Mouse (Mus musculus) MEL (cell line): Measurements from ENCODE around the gene Phf13. TPM values are rescaled to one million over a fixed set of nuclear protein-coding genes. Genes with fewer than 3 reads are reported as not detected.

ENCODE experiments used
- DNase-seq: peaks from one replicate; pipeline ENCODE4 v3.0.0; 2011; ENCODE audit warnings: low read depth, low spot score
- H3K27ac ChIP-seq: 2 replicates; pipeline ENCODE4 v1.5.1; 2012; ENCODE audit warnings: low read depth, mild to moderate bottlenecking, control low read depth, low read length, moderate library complexity; ENCODE audit not compliant: control insufficient read depth
- H3K27me3 ChIP-seq, 2 experiments: fragments of 150-350 bp in 1 of 2; sonication (generic) in 1 of 2; 2 replicates each; pipeline ENCODE4 v1.6.1; 2012; ENCODE audit warnings: low read length in 2 of 2, mild to moderate bottlenecking in 2 of 2, improper control_type of control experiment in 1 of 2, moderate library complexity in 1 of 2; ENCODE audit not compliant: insufficient read depth in 2 of 2, control insufficient read depth in 1 of 2
- H3K36me3 ChIP-seq, 2 experiments: 2 replicates each; pipeline ENCODE4 v1.6.1; 2012 to 2014; ENCODE audit warnings: low read length in 2 of 2, improper control_type of control experiment in 1 of 2, inconsistent platforms in 1 of 2, mild to moderate bottlenecking in 1 of 2; ENCODE audit not compliant: insufficient read depth in 2 of 2, control insufficient read depth in 1 of 2
- H3K4me1 ChIP-seq, 2 experiments: fragments of 150-350 bp in 1 of 2; sonication (generic) in 1 of 2; 2 replicates each; pipeline ENCODE4 v1.6.1; 2012; ENCODE audit warnings: low read length in 2 of 2, improper control_type of control experiment in 1 of 2, mild to moderate bottlenecking in 1 of 2; ENCODE audit not compliant: insufficient read depth in 2 of 2, control insufficient read depth in 1 of 2
- H3K4me3 ChIP-seq, 2 experiments: fragments of 150-350 bp in 1 of 2; sonication (generic) in 1 of 2; 2 replicates each; pipeline ENCODE4 v1.5.1; 2012; ENCODE audit warnings: low read depth in 2 of 2, low read length in 2 of 2, mild to moderate bottlenecking in 2 of 2, moderate library complexity in 2 of 2, control low read depth in 1 of 2, improper control_type of control experiment in 1 of 2; ENCODE audit not compliant: control insufficient read depth in 1 of 2, insufficient read depth in 1 of 2
- H3K79me2 ChIP-seq: 2 replicates; pipeline ENCODE4 v1.6.1; 2012; ENCODE audit warnings: mild to moderate bottlenecking, low read length, moderate library complexity; ENCODE audit not compliant: control insufficient read depth, poor library complexity, insufficient read depth
- H3K9ac ChIP-seq: 2 replicates; pipeline ENCODE4 v1.6.1; 2012; ENCODE audit warnings: low read depth, mild to moderate bottlenecking, control low read depth, low read length, moderate library complexity; ENCODE audit not compliant: control insufficient read depth, poor library complexity, severe bottlenecking
- H3K9me3 ChIP-seq: fragments of 150-350 bp; sonication (generic); replicated peaks from 2 replicates; pipeline ENCODE4 v1.6.1; 2012; ENCODE audit warnings: mild to moderate bottlenecking, low read length, improper control_type of control experiment, moderate library complexity; ENCODE audit not compliant: insufficient read depth
- BHLHE40 ChIP-seq: IDR thresholded peaks from 2 replicates; pipeline ENCODE4 v1.6.1; 2012; ENCODE audit warnings: low read depth, mild to moderate bottlenecking, inconsistent platforms, low read length, improper control_type of control experiment, borderline replicate concordance
- CHD1 ChIP-seq: IDR thresholded peaks from 2 replicates; pipeline ENCODE4 v1.6.1; 2012; ENCODE audit warnings: low read depth, mild to moderate bottlenecking, inconsistent platforms, low read length, improper control_type of control experiment
- CHD2 ChIP-seq: IDR thresholded peaks from 2 replicates; pipeline ENCODE4 v1.6.1; 2011; ENCODE audit warnings: low read length, improper control_type of control experiment
- CTCF ChIP-seq, 3 experiments: IDR thresholded peaks in 2 of 3; conservative IDR thresholded peaks in 1 of 3; 2 replicates each; pipeline ENCODE4 v1.5.1; 2011 to 2012; ENCODE audit warnings: low read length in 3 of 3, low read depth in 2 of 3, mild to moderate bottlenecking in 2 of 3, improper control_type of control experiment in 1 of 3, inconsistent platforms in 1 of 3, mixed read lengths in 1 of 3, moderate library complexity in 1 of 3; ENCODE audit not compliant: control insufficient read depth in 1 of 3, insufficient read depth in 1 of 3, poor library complexity in 1 of 3, severe bottlenecking in 1 of 3
- E2F4 ChIP-seq: IDR thresholded peaks from 2 replicates; pipeline ENCODE4 v1.6.1; 2011; ENCODE audit warnings: low read depth, low read length, improper control_type of control experiment, borderline replicate concordance
- ELF1 ChIP-seq: IDR thresholded peaks from 2 replicates; pipeline ENCODE4 v1.6.1; 2014; ENCODE audit warnings: low read depth, mild to moderate bottlenecking, inconsistent platforms, low read length, improper control_type of control experiment, moderate library complexity
- EP300 ChIP-seq, 2 experiments: IDR thresholded peaks; 2 replicates each; pipeline ENCODE4 v1.6.1; 2011; ENCODE audit warnings: improper control_type of control experiment in 2 of 2, low read length in 2 of 2, low read depth in 1 of 2, mild to moderate bottlenecking in 1 of 2
- ETS1 ChIP-seq: IDR thresholded peaks from 2 replicates; pipeline ENCODE4 v1.6.1; 2012; ENCODE audit warnings: low read depth, mild to moderate bottlenecking, inconsistent platforms, low read length, improper control_type of control experiment, moderate library complexity
- GABPA ChIP-seq: IDR thresholded peaks from 2 replicates; pipeline ENCODE4 v1.6.1; 2012; ENCODE audit warnings: low read depth, mild to moderate bottlenecking, inconsistent platforms, low read length, improper control_type of control experiment, moderate library complexity
- GATA1 ChIP-seq: IDR thresholded peaks from 2 replicates; pipeline ENCODE4 v1.6.1; 2011; ENCODE audit warnings: low read depth, low read length, improper control_type of control experiment
- HCFC1 ChIP-seq: IDR thresholded peaks from 2 replicates; pipeline ENCODE4 v1.6.1; 2012; ENCODE audit warnings: low read depth, mild to moderate bottlenecking, inconsistent platforms, low read length, improper control_type of control experiment, moderate library complexity
- JUND ChIP-seq: IDR thresholded peaks from 2 replicates; pipeline ENCODE4 v1.6.1; 2011; ENCODE audit warnings: low read depth, mild to moderate bottlenecking, improper control_type of control experiment, low read length
- KAT2A ChIP-seq: conservative IDR thresholded peaks from 2 replicates; pipeline ENCODE4 v1.6.1; 2012; ENCODE audit warnings: low read depth, low read length, improper control_type of control experiment, inconsistent platforms
- MAFK ChIP-seq: IDR thresholded peaks from 2 replicates; pipeline ENCODE4 v1.6.1; 2011; ENCODE audit warnings: low read depth, mild to moderate bottlenecking, low read length, improper control_type of control experiment, borderline replicate concordance
- MAX ChIP-seq: IDR thresholded peaks from 2 replicates; pipeline ENCODE4 v1.6.1; 2011; ENCODE audit warnings: low read length, improper control_type of control experiment
- MAZ ChIP-seq: IDR thresholded peaks from 2 replicates; pipeline ENCODE4 v1.6.1; 2012; ENCODE audit warnings: low read depth, mild to moderate bottlenecking, inconsistent platforms, low read length, improper control_type of control experiment
- MEF2A ChIP-seq: IDR thresholded peaks from 2 replicates; pipeline ENCODE4 v1.6.1; 2014; ENCODE audit warnings: low read depth, mild to moderate bottlenecking, inconsistent platforms, low read length, improper control_type of control experiment; ENCODE audit not compliant: poor library complexity, insufficient replicate concordance, severe bottlenecking; ENCODE audit errors: extremely low read depth
- MXI1 ChIP-seq: IDR thresholded peaks from 2 replicates; pipeline ENCODE4 v1.6.1; 2011; ENCODE audit warnings: mild to moderate bottlenecking, low read depth, low read length, improper control_type of control experiment
- MYB ChIP-seq: IDR thresholded peaks from 2 replicates; pipeline ENCODE4 v1.6.1; 2011; ENCODE audit warnings: mild to moderate bottlenecking, low read depth, low read length, improper control_type of control experiment
- MYC ChIP-seq: IDR thresholded peaks from 2 replicates; pipeline ENCODE4 v1.6.1; 2011; ENCODE audit warnings: low read depth, mild to moderate bottlenecking, low read length, improper control_type of control experiment, moderate library complexity
- NELFE ChIP-seq: IDR thresholded peaks from 2 replicates; pipeline ENCODE4 v1.6.1; 2011; ENCODE audit warnings: low read depth, low read length, improper control_type of control experiment
- NRF1 ChIP-seq: IDR thresholded peaks from 2 replicates; pipeline ENCODE4 v1.6.1; 2014; ENCODE audit warnings: low read depth, mild to moderate bottlenecking, inconsistent platforms, low read length, improper control_type of control experiment, moderate library complexity; ENCODE audit not compliant: poor library complexity, insufficient read depth, severe bottlenecking
- POLR2A ChIP-seq, 2 experiments: IDR thresholded peaks; 2 replicates each; pipeline ENCODE4 v1.6.1; 2011 to 2012; ENCODE audit warnings: low read length in 2 of 2, mild to moderate bottlenecking in 2 of 2, control low read depth in 1 of 2, improper control_type of control experiment in 1 of 2, low read depth in 1 of 2, moderate library complexity in 1 of 2; ENCODE audit not compliant: control insufficient read depth in 1 of 2, insufficient read depth in 1 of 2, poor library complexity in 1 of 2
- POLR2AphosphoS2 ChIP-seq: IDR thresholded peaks from 2 replicates; pipeline ENCODE4 v1.6.1; 2011; ENCODE audit warnings: low read length, improper control_type of control experiment
- POLR2AphosphoS5 ChIP-seq: IDR thresholded peaks from 2 replicates; pipeline ENCODE4 v1.6.1; 2012; ENCODE audit warnings: low read depth, borderline replicate concordance, mild to moderate bottlenecking, inconsistent platforms, low read length, moderate library complexity, mixed read lengths
- RAD21 ChIP-seq: IDR thresholded peaks from 2 replicates; pipeline ENCODE4 v1.6.1; 2011; ENCODE audit warnings: mild to moderate bottlenecking, low read depth, low read length, improper control_type of control experiment
- RCOR1 ChIP-seq: IDR thresholded peaks from 2 replicates; pipeline ENCODE4 v1.6.1; 2012; ENCODE audit warnings: low read depth, mild to moderate bottlenecking, inconsistent platforms, low read length, improper control_type of control experiment
- SIN3A ChIP-seq: IDR thresholded peaks from 2 replicates; pipeline ENCODE4 v1.6.1; 2012; ENCODE audit warnings: low read length, improper control_type of control experiment, inconsistent platforms
- SMC3 ChIP-seq: IDR thresholded peaks from 2 replicates; pipeline ENCODE4 v1.6.1; 2011; ENCODE audit warnings: low read depth, low read length, improper control_type of control experiment
- TAL1 ChIP-seq: IDR thresholded peaks from 2 replicates; pipeline ENCODE4 v1.6.1; 2012; ENCODE audit warnings: mild to moderate bottlenecking, inconsistent platforms, low read length, moderate library complexity, mixed read lengths
- TBP ChIP-seq: IDR thresholded peaks from 2 replicates; pipeline ENCODE4 v1.8.0; 2011; ENCODE audit warnings: low read depth, low read length, improper control_type of control experiment
- TCF12 ChIP-seq: IDR thresholded peaks from 2 replicates; pipeline ENCODE4 v1.6.1; 2014; ENCODE audit warnings: low read depth, mild to moderate bottlenecking, inconsistent platforms, low read length, improper control_type of control experiment, moderate library complexity
- UBTF ChIP-seq: IDR thresholded peaks from 2 replicates; pipeline ENCODE4 v1.6.1; 2012; ENCODE audit warnings: low read depth, mild to moderate bottlenecking, inconsistent platforms, low read length, improper control_type of control experiment, moderate library complexity, borderline replicate concordance; ENCODE audit not compliant: insufficient read depth
- USF2 ChIP-seq, 2 experiments: IDR thresholded peaks; 2 replicates each; pipeline ENCODE4 v1.6.1; 2011 to 2012; ENCODE audit warnings: improper control_type of control experiment in 2 of 2, low read length in 2 of 2, borderline replicate concordance in 1 of 2, inconsistent platforms in 1 of 2, low read depth in 1 of 2, mild to moderate bottlenecking in 1 of 2; ENCODE audit not compliant: insufficient read depth in 1 of 2
- ZC3H11A ChIP-seq: IDR thresholded peaks from 2 replicates; pipeline ENCODE4 v1.6.1; 2012; ENCODE audit warnings: low read depth, mild to moderate bottlenecking, inconsistent platforms, low read length, improper control_type of control experiment
- ZMIZ1 ChIP-seq: IDR thresholded peaks from 2 replicates; pipeline ENCODE4 v1.6.1; 2012; ENCODE audit warnings: low read depth, mild to moderate bottlenecking, inconsistent platforms, low read length, improper control_type of control experiment, moderate library complexity
- ZNF384 ChIP-seq: IDR thresholded peaks from 2 replicates; pipeline ENCODE4 v1.6.1; 2012; ENCODE audit warnings: low read depth, mild to moderate bottlenecking, inconsistent platforms, low read length, improper control_type of control experiment
- polyA plus RNA-seq, 2 experiments: library from polyadenylated mRNA; stranded (reverse) in 1 of 2; unstranded in 1 of 2; fragments of >175 nt in 1 of 2; fragments of >200 nt in 1 of 2; gene quantifications; 2 replicates each; pipeline versions ENCODE4 v1.2.1 to v1.2.4; 2012; ENCODE audit warnings: low replicate concordance in 2 of 2, low read depth in 1 of 2; ENCODE audit not compliant: insufficient read length in 2 of 2, insufficient read depth in 1 of 2, missing spikeins in 1 of 2
- total RNA-seq: library from RNA; depleted of rRNA; stranded (reverse); fragments of 300-350 nt; gene quantifications from 2 replicates; pipeline ENCODE4 v1.2.3, GENCODE M21; 2012

Gene Phf13
- total and polyA plus RNA-seq, 3 experiments: 2.0 to 6.6 TPM; not detected in 1

GRCm38 (mm10) chr4:151960513-151960854, 35.6 kb downstream of the Phf13 start:
- Histone ChIP-seq H3K36me3 (peaks cover 23 to 51% of the 10 kb centered on the region in 2 experiments), H3K4me1 (peaks cover 34 to 48% of the 10 kb centered on the region in 2 experiments), H3K79me2 (peaks cover 4% of the 10 kb centered on the region), H3K27me3 (no peaks in the 10 kb centered on the region), H3K9ac (peak overlapping the region; percentile 53), H3K4me3 (no peak overlapping the region), H3K27ac (peak overlapping the region; percentile 96), H3K9me3 (no peaks in the 10 kb centered on the region)
- DNase-seq: peak; percentile 96
- TF ChIP-seq RCOR1: peak; percentile 75
- peak; percentile 88 for TF ChIP-seq TAL1
- peak; percentile 45; the same call in 1 of the 2 replicates for TF ChIP-seq CHD2
- no peak for TF ChIP-seq E2F4
- TF ChIP-seq MAFK: peak; percentile 61; the same call in 1 of the 2 replicates
- peak in 1 of 2 experiments; percentile 76; a peak in 2 of 4 replicates for TF ChIP-seq POLR2A (IDR thresholded peaks at IDR 0.05; ENCODE audit: control insufficient read depth in 1 of 2, insufficient read depth in 1 of 2, low read depth in 1 of 2, low read length in 2 of 2, poor library complexity in 1 of 2)
- TF ChIP-seq NELFE: peak; percentile 63
- peak; percentile 86 for TF ChIP-seq JUND
- peak; percentile 92 for TF ChIP-seq TCF12
- no peak for TF ChIP-seq CHD1
- peak; percentile 97 for TF ChIP-seq MAZ
- TF ChIP-seq ELF1: 0 out of 2 replicates have a peak, but pooled peaks have one; percentile 15
- no peak for TF ChIP-seq USF2 (IDR thresholded peaks at IDR 0.05; ENCODE audit: borderline replicate concordance in 1 of 2, insufficient read depth in 1 of 2, low read depth in 1 of 2, low read length in 2 of 2)
- TF ChIP-seq MAX: peak; percentile 91
- TF ChIP-seq POLR2AphosphoS2: peak; percentile 82
- no peak for TF ChIP-seq NRF1
- TF ChIP-seq BHLHE40: peak; percentile 83
- TF ChIP-seq CTCF (IDR thresholded peaks at IDR 0.05 in 2 of 3, conservative IDR thresholded peaks at IDR 0.05 in 1 of 3; ENCODE audit: control insufficient read depth in 1 of 3, insufficient read depth in 1 of 3, low read depth in 2 of 3, low read length in 3 of 3, poor library complexity in 1 of 3, severe bottlenecking in 1 of 3): no peak
- TF ChIP-seq SMC3: no peak
- TF ChIP-seq HCFC1: 0 out of 2 replicates have a peak, but pooled peaks have one; percentile 49
- no peak for TF ChIP-seq ZC3H11A
- TF ChIP-seq ETS1: peak; percentile 96
- peak; percentile 74; the same call in 1 of the 2 replicates for TF ChIP-seq MYB
- TF ChIP-seq ZMIZ1: peak; percentile 91
- peak; percentile 96 for TF ChIP-seq EP300 (IDR thresholded peaks at IDR 0.05; ENCODE audit: low read depth in 1 of 2, low read length in 2 of 2)
- no peak for TF ChIP-seq MEF2A
- no peak for TF ChIP-seq POLR2AphosphoS5
- TF ChIP-seq RAD21: no peak
- 0 out of 2 replicates have a peak, but pooled peaks have one; percentile 17 for TF ChIP-seq GABPA
- TF ChIP-seq MYC: peak; percentile 98
- peak; percentile 46 for TF ChIP-seq KAT2A
- no peak for TF ChIP-seq UBTF
- peak; percentile 97 for TF ChIP-seq MXI1
- peak; percentile 96 for TF ChIP-seq SIN3A
- peak; percentile 51 for TF ChIP-seq TBP
- peak; percentile 89 for TF ChIP-seq GATA1
- TF ChIP-seq ZNF384: no peak
